15 mouse cellular contexts compared by ENCODE assay signal in genomic region chr1:90397355-90397754, GRCm38 (mm10).
DNase-seq lines count a peak whose midpoint lies in the region; ATAC-seq and TF ChIP-seq lines count a peak whose summit lies in the region.
"Had no signal": no experiment of that assay in that cellular context is flagged by ENCODE, and none has a peak within 500 bp of the region (broad histone marks: within the 10 kb centered on the region; RNA-seq: fewer than 3 reads in every experiment).

No protein-coding gene starts in this region.

- H3K27ac ChIP-seq in heart, embryonic 10.5 days, result 0 out of 2 replicates have a peak overlapping the region, but pooled peaks have one; percentile 36
- H3K27ac ChIP-seq in heart, adult 2 months, result no peak overlapping the region
- peak overlapping the region; percentile 61 for H3K27ac ChIP-seq in neural tube, embryonic 13.5 days (replicated peaks)
- H3K27ac ChIP-seq in limb, embryonic 12.5 days, result peak overlapping the region; percentile 77
- H3K27ac ChIP-seq: hindbrain, embryonic 15.5 days; macrophage had no signal

- H3K4me1 ChIP-seq in heart, embryonic 10.5 days, result peaks cover 24% of the 10 kb centered on the region
- H3K4me1 ChIP-seq in heart, adult 2 months (ENCODE audit: control insufficient read depth, insufficient read depth, low read length), result no peaks in the 10 kb centered on the region
- H3K4me1 ChIP-seq in neural tube, embryonic 13.5 days (replicated peaks), result peaks cover 21% of the 10 kb centered on the region
- peaks cover 30% of the 10 kb centered on the region for H3K4me1 ChIP-seq in limb, embryonic 12.5 days (replicated peaks)

- no peak for DNase-seq in heart, embryonic 10.5 days (ENCODE audit: low spot score)
- no peak for DNase-seq in heart, adult 2 months
- no peak for DNase-seq in neural tube, embryonic 10.5 days (ENCODE audit: extremely low spot score, low spot score)
- no peak for DNase-seq in adrenal gland, adult 2 months
- no peak for DNase-seq in thymus, adult 18-20 months
- DNase-seq in urinary bladder, postnatal 25 days (ENCODE audit: low spot score), result no peak
- DNase-seq: adrenal gland, postnatal 36 days; kidney, adult 2 months; lung, adult 2 months; thymus, adult 2 months had no signal

- H3K79me2 ChIP-seq in heart, adult 2 months (replicated peaks; ENCODE audit: control insufficient read depth, insufficient read depth, low read length), result no peaks in the 10 kb centered on the region

- 70% methylated on average over 5 of the region's 5 CpGs for WGBS in heart, embryonic 10.5 days
- 88% methylated on average over 5 of the region's 5 CpGs for WGBS in heart, adult 2 months
- 27% methylated on average over 5 of the region's 5 CpGs for WGBS in neural tube, embryonic 13.5 days
- WGBS in limb, embryonic 12.5 days, result 22% methylated on average over 5 of the region's 5 CpGs

- no peak for TF ChIP-seq POLR2A in heart, adult 2 months (IDR thresholded peaks at IDR 0.05; ENCODE audit: insufficient read depth, low read depth, low read length)

- H3K9me3 ChIP-seq in heart, embryonic 10.5 days, result no peaks in the 10 kb centered on the region
- H3K9me3 ChIP-seq in neural tube, embryonic 13.5 days, result no peaks in the 10 kb centered on the region
- no peaks in the 10 kb centered on the region for H3K9me3 ChIP-seq in limb, embryonic 12.5 days
- H3K9me3 ChIP-seq: hindbrain, embryonic 15.5 days had no signal

- TF ChIP-seq EP300 in heart, adult 2 months (IDR thresholded peaks at IDR 0.05; ENCODE audit: insufficient read depth, low read depth, low read length), result no peak

- H3K4me2 ChIP-seq in neural tube, embryonic 13.5 days, result no peak overlapping the region
- no peak overlapping the region for H3K4me2 ChIP-seq in limb, embryonic 12.5 days
- H3K4me2 ChIP-seq: hindbrain, embryonic 15.5 days had no signal

- H3K4me3 ChIP-seq in heart, embryonic 10.5 days, result no peak overlapping the region
- no peak overlapping the region for H3K4me3 ChIP-seq in heart, adult 2 months
- H3K4me3 ChIP-seq in neural tube, embryonic 13.5 days, result no peak overlapping the region
- H3K4me3 ChIP-seq in limb, embryonic 12.5 days (replicated peaks), result no peak overlapping the region
- H3K4me3 ChIP-seq: hindbrain, embryonic 15.5 days had no signal

- TF ChIP-seq CTCF in heart, adult 2 months (IDR thresholded peaks at IDR 0.05), result no peak

- no peak for ATAC-seq in neural tube, embryonic 13.5 days (ENCODE audit: low read depth)
- ATAC-seq in limb, embryonic 12.5 days (ENCODE audit: insufficient number of reproducible peaks, insufficient read depth, low FRiP score, low TSS enrichment, low read depth), result peak; percentile 70; the same call in 1 of the 2 replicates

- H3K9ac ChIP-seq in heart, adult 2 months (ENCODE audit: low read depth, low read length), result no peak overlapping the region
- H3K9ac ChIP-seq in neural tube, embryonic 13.5 days, result no peak overlapping the region
- H3K9ac ChIP-seq in limb, embryonic 12.5 days (replicated peaks), result no peak overlapping the region
- H3K9ac ChIP-seq: hindbrain, embryonic 15.5 days had no signal

- H3K36me3 ChIP-seq in heart, embryonic 10.5 days, result no peaks in the 10 kb centered on the region
- no peaks in the 10 kb centered on the region for H3K36me3 ChIP-seq in heart, adult 2 months (ENCODE audit: control insufficient read depth, insufficient read depth, low read length)
- no peaks in the 10 kb centered on the region for H3K36me3 ChIP-seq in neural tube, embryonic 13.5 days
- no peaks in the 10 kb centered on the region for H3K36me3 ChIP-seq in limb, embryonic 12.5 days
- H3K36me3 ChIP-seq: G1E; hindbrain, embryonic 15.5 days had no signal

- intact Hi-C loops in heart, adult 2 months (cut with DNase I), result no loop called here

- H3K27me3 ChIP-seq in heart, embryonic 10.5 days (ENCODE audit: insufficient read depth, poor library complexity, severe bottlenecking), result no peaks in the 10 kb centered on the region
- no peaks in the 10 kb centered on the region for H3K27me3 ChIP-seq in heart, adult 2 months (ENCODE audit: control insufficient read depth, insufficient read depth, low read length)
- H3K27me3 ChIP-seq in neural tube, embryonic 13.5 days, result no peaks in the 10 kb centered on the region
- H3K27me3 ChIP-seq in limb, embryonic 12.5 days, result peaks cover 15% of the 10 kb centered on the region
- H3K27me3 ChIP-seq: hindbrain, embryonic 15.5 days had no signal
